8 mouse cellular contexts compared by ENCODE assay signal in genomic region chr17:5216965-5217546, GRCm38 (mm10).
A peak's percentile ranks its signal among the peaks of the same experiment; 100 is the strongest.
DNase-seq lines count a peak whose midpoint lies in the region.

No protein-coding gene starts in this region.

- DNase-seq in adrenal gland, postnatal 10 days: peak; percentile 57
- no peak for DNase-seq in adrenal gland, adult 2 months
- DNase-seq in lung, adult 18-20 months: peak; percentile 59 to 79
- DNase-seq in lung, postnatal 25 days (ENCODE audit: low spot score): no peak
- peak; percentile 63 to 74 for DNase-seq in kidney, postnatal 36 days
- DNase-seq in retina, postnatal 1 day: peak; percentile 61
- DNase-seq in frontal cortex, postnatal 36 days (ENCODE audit: low spot score in 2 of 2): no peak
- no peak for DNase-seq in right cerebral cortex, postnatal 25 days

Comparison
In these comparisons a context has a peak if more than half of its experiments do, and no peak if none do; other contexts are left out.
1. DNase-seq: peak in adrenal gland, postnatal 10 days (single experiment), lung, adult 18-20 months (2 of 2), kidney, postnatal 36 days (2 of 2) and retina, postnatal 1 day (single experiment); none in adrenal gland, adult 2 months (single experiment), lung, postnatal 25 days (single experiment), frontal cortex, postnatal 36 days (0 of 2) and right cerebral cortex, postnatal 25 days (single experiment).